Mouse (Mus musculus) cerebellum, postnatal 36 days (tissue): ENCODE results near the gene Lrch3.
"Not testable (repeated sequence)": the region's sequence is repeated elsewhere in the genome, so short reads cannot be mapped to it uniquely, and the experiment has no call there.

Experiments
- DNase-seq, 2 experiments: peaks; one replicate each; pipeline ENCODE4 v3.0.0; 2021 to 2022; ENCODE audit warnings: mixed read lengths in 2 of 2

Gene Lrch3

GRCm38 (mm10) chr16:33056786-33057185 is 142.9 kb downstream of the Lrch3 start:
- DNase-seq: no peak

- no peak for DNase-seq
Measured at GRCm38 (mm10) chr16:33058033-33058432, 144.1 kb downstream of the Lrch3 start.

- DNase-seq: not testable (repeated sequence)
Measured at GRCm38 (mm10) chr16:33058656-33059055, 144.8 kb downstream of the Lrch3 start.

- DNase-seq: no peak
Measured at GRCm38 (mm10) chr16:33059471-33059870, 145.6 kb downstream of the Lrch3 start.

- DNase-seq: no peak
Measured at GRCm38 (mm10) chr16:33060926-33061325, 147.0 kb downstream of the Lrch3 start.

- DNase-seq: no peak
Measured at GRCm38 (mm10) chr16:33061400-33061799, 147.5 kb downstream of the Lrch3 start.

GRCm38 (mm10) chr16:33062024-33062681 is 148.3 kb downstream of the Lrch3 start, which contains the start of gene Lmln:
Gene Lmln, plus strand, starts transcription at chr16:33062521.
- DNase-seq: peak; percentile 86 to 92

- DNase-seq: peak in 1 of 2 experiments; percentile 67
Measured at GRCm38 (mm10) chr16:33062682-33063131, 148.8 kb downstream of the Lrch3 start.

- no peak for DNase-seq
Measured at GRCm38 (mm10) chr16:33063267-33063666, 149.4 kb downstream of the Lrch3 start.

- no peak for DNase-seq
Measured at GRCm38 (mm10) chr16:33064636-33065035, 150.7 kb downstream of the Lrch3 start.
